Mouse (Mus musculus): ENCODE results near the gene Dnaja3.

GRCm38 (mm10) chr16:4602189-4602588 lies 37.6 kb upstream of the Dnaja3 start:
- TF ChIP-seq EP300 (IDR thresholded peaks at IDR 0.05; ENCODE audit: low read depth), result no peak
- no peak for TF ChIP-seq CTCF (IDR thresholded peaks at IDR 0.05; ENCODE audit: low read depth)

Measured in heart, postnatal 0 days (tissue).